8 mouse cellular contexts compared by ENCODE assay signal in genomic region chr6:97806051-97806450, GRCm38 (mm10). TPM values are rescaled to one million over a fixed set of nuclear protein-coding genes. Genes with fewer than 3 reads are reported as not detected.
A peak's percentile ranks its signal among the peaks of the same experiment; 100 is the strongest.
DNase-seq lines count a peak whose midpoint lies in the region; ATAC-seq and TF ChIP-seq lines count a peak whose summit lies in the region.

No protein-coding gene starts in this region.

- H3K4me1 ChIP-seq in lung, postnatal 0 days (ENCODE audit: insufficient read depth, low read depth, low read length), result no peaks in the 10 kb centered on the region; the same call in 1 of the 2 replicates
- peaks cover 6% of the 10 kb centered on the region for H3K4me1 ChIP-seq in liver, embryonic 13.5 days (replicated peaks)

- no peak for TF ChIP-seq CTCF in lung, postnatal 0 days (IDR thresholded peaks at IDR 0.05)

- peak overlapping the region; percentile 96 for H3K4me2 ChIP-seq in lung, postnatal 0 days (replicated peaks; ENCODE audit: low read depth, low read length)
- H3K4me2 ChIP-seq in liver, embryonic 13.5 days, result peak overlapping the region; percentile 92

- no peak for TF ChIP-seq EP300 in lung, postnatal 0 days (IDR thresholded peaks at IDR 0.05)

- peak overlapping the region; percentile 70 for H3K4me3 ChIP-seq in lung, postnatal 0 days (ENCODE audit: low read depth, low read length)
- H3K4me3 ChIP-seq in liver, embryonic 13.5 days (replicated peaks), result peak overlapping the region; percentile 70

- no peak overlapping the region for H3K27ac ChIP-seq in lung, postnatal 0 days (ENCODE audit: low read length)
- no peak overlapping the region for H3K27ac ChIP-seq in liver, embryonic 13.5 days

- no peaks in the 10 kb centered on the region for H3K9me3 ChIP-seq in lung, postnatal 0 days (ENCODE audit: low read length)
- no peaks in the 10 kb centered on the region for H3K9me3 ChIP-seq in liver, embryonic 13.5 days (replicated peaks)

- H3K27me3 ChIP-seq in lung, postnatal 0 days (replicated peaks; ENCODE audit: insufficient read depth, low read length), result no peaks in the 10 kb centered on the region
- H3K27me3 ChIP-seq in liver, embryonic 13.5 days, result no peaks in the 10 kb centered on the region

- 47% methylated on average over 5 of the region's 5 CpGs for WGBS in lung, postnatal 0 days
- 44% methylated on average over 5 of the region's 5 CpGs for WGBS in liver, embryonic 13.5 days (ENCODE audit: insufficient replicate concordance)

- no peaks in the 10 kb centered on the region for H3K36me3 ChIP-seq in lung, postnatal 0 days (ENCODE audit: insufficient read depth, low read length)
- H3K36me3 ChIP-seq in liver, embryonic 13.5 days, result no peaks in the 10 kb centered on the region

- DNase-seq in CD4-positive, CD25-positive, alpha-beta regulatory T cell, adult 2 months (ENCODE audit: low read depth, low spot score), result peak; percentile 3
- no peak for DNase-seq in lung, postnatal 0 days (ENCODE audit: low spot score)
- no peak for DNase-seq in lung, postnatal 10 days
- no peak for DNase-seq in liver, embryonic 13.5 days
- no peak for DNase-seq in adrenal gland, postnatal 14 days
- DNase-seq in spleen, adult 18-20 months, result no peak

- ATAC-seq in CD4-positive, CD25-positive, alpha-beta regulatory T cell, adult 4 months, result no peak
- ATAC-seq in lung, postnatal 0 days, result no peak
- no peak for ATAC-seq in liver, embryonic 13.5 days (ENCODE audit: low read depth)
- no peak for ATAC-seq in monocyte, adult 5-6 weeks (replicated peaks; ENCODE audit: insufficient number of reproducible peaks, low FRiP score, low TSS enrichment, poor library complexity, severe bottlenecking)

- peak overlapping the region; percentile 29; the same call in 1 of the 2 replicates for H3K9ac ChIP-seq in lung, postnatal 0 days (replicated peaks; ENCODE audit: low read depth)
- peak overlapping the region; percentile 70 for H3K9ac ChIP-seq in liver, embryonic 13.5 days

RNA-seq across cellular contexts. Expression of gene Mitf, which starts 0.8 kb away (rescaled TPM):
- polyA plus RNA-seq in CD4-positive, CD25-positive, alpha-beta regulatory T cell, adult 4 months (2017; shearing (Covaris generic)), result under 1 TPM; 0.28 to 0.79 TPM
- polyA plus RNA-seq in lung, postnatal 0 days (2015; fragmentation: Nextera tagmentation; extraction: Ambion mirVana), result 3.7 and 3.9 TPM in 2 replicates
- 0.45 and 0.52 TPM in 2 replicates for polyA plus RNA-seq in liver, embryonic 13.5 days (2015; fragmentation: Nextera tagmentation; extraction: Ambion mirVana)
- total RNA-seq in adrenal gland, postnatal 14 days (2021), result 5.3 and 8.2 TPM in 2 replicates
- total RNA-seq in monocyte, adult 5-6 weeks (2017), result 1.9 to 6.8 TPM (median 2.4 TPM) in 3 replicates
